In genomic region chr10:8951236-8951825, GRCm38 (mm10) we compare ENCODE assay signal across 15 mouse cellular contexts.
DNase-seq lines count a peak whose midpoint lies in the region; TF ChIP-seq lines count a peak whose summit lies in the region.
"Had no signal": no experiment of that assay in that cellular context is flagged by ENCODE, and none has a peak within 500 bp of the region (broad histone marks: within the 10 kb centered on the region; RNA-seq: fewer than 3 reads in every experiment).

No protein-coding gene starts in this region.

- H3K27ac ChIP-seq in gastrocnemius, adult 2 months, result peak overlapping the region; percentile 40
- H3K27ac ChIP-seq: hindbrain, embryonic 14.5 days; kidney, postnatal 0 days; limb, embryonic 13.5 days had no signal

- peak; percentile 31 for DNase-seq in gastrocnemius, adult 2 months
- no peak for DNase-seq in gastrocnemius, postnatal 10 days
- DNase-seq in lung, postnatal 10 days, result peak; percentile 21
- DNase-seq in lung, adult 18-20 months, result no peak
- peak; percentile 42 for DNase-seq in adrenal gland, postnatal 25 days
- peak; percentile 45 for DNase-seq in testis, postnatal 10 days (ENCODE audit: low spot score)
- DNase-seq in cerebellum, postnatal 14 days, result no peak
- no peak for DNase-seq in left cerebral cortex, postnatal 10 days (ENCODE audit: extremely low spot score in 1 of 2, low spot score in 2 of 2)
- DNase-seq: cerebellum, adult 11 months; cerebellum, postnatal 25 days; liver, postnatal 0 days had no signal

- intact Hi-C loops in gastrocnemius, adult 2 months (cut with DNase I), result no loop called here
- intact Hi-C loops in left cerebral cortex, postnatal 10 days (cut with DNase I), result no loop called here

- H3K4me3 ChIP-seq in gastrocnemius, adult 2 months, result no peak overlapping the region
- H3K4me3 ChIP-seq: limb, embryonic 13.5 days; megakaryocyte, embryonic 14.5 days had no signal

- TF ChIP-seq CTCF in gastrocnemius, adult 2 months (IDR thresholded peaks at IDR 0.05), result no peak

Comparison
In these comparisons a context has a peak if more than half of its experiments do, and no peak if none do; other contexts are left out.
1. DNase-seq: peak in gastrocnemius, adult 2 months (single experiment), lung, postnatal 10 days (single experiment), adrenal gland, postnatal 25 days (single experiment) and testis, postnatal 10 days (single experiment); none in gastrocnemius, postnatal 10 days (single experiment), lung, adult 18-20 months (0 of 2), cerebellum, postnatal 14 days (0 of 2) and left cerebral cortex, postnatal 10 days (0 of 2).